Mouse (Mus musculus) cortical plate, adult 2 months (tissue): ENCODE results near the gene Snrpf.

Experiments
- CTCF ChIP-seq: fragments of 200-500 bp; IDR thresholded peaks from 2 replicates; pipeline ENCODE4 v1.5.1; 2011; ENCODE audit warnings: mild to moderate bottlenecking, control low read depth, low read length; ENCODE audit not compliant: insufficient read depth; ENCODE audit errors: extremely low read depth
- POLR2A ChIP-seq: fragments of 200-500 bp; IDR thresholded peaks from 2 replicates; pipeline ENCODE4 v1.6.1; 2011; ENCODE audit warnings: mild to moderate bottlenecking, low read length, control low read depth; ENCODE audit not compliant: insufficient read depth; ENCODE audit errors: extremely low read depth

- TF ChIP-seq POLR2A: no peak
- no peak for TF ChIP-seq CTCF
These were observed 34.2 kb upstream of the Snrpf start for GRCm38 (mm10) chr10:93623725-93624124.
